8 mouse cellular contexts compared by ENCODE assay signal in genomic region chr3:96696766-96697732, GRCm38 (mm10). TPM values are rescaled to one million over a fixed set of nuclear protein-coding genes. Genes with fewer than 3 reads are reported as not detected.
A peak's percentile ranks its signal among the peaks of the same experiment; 100 is the strongest.
DNase-seq lines count a peak whose midpoint lies in the region; ATAC-seq and TF ChIP-seq lines count a peak whose summit lies in the region.

No protein-coding gene starts in this region.

- H3K4me2 ChIP-seq in forebrain, embryonic 16.5 days (ENCODE audit: low read length): peak overlapping the region; percentile 69
- H3K4me2 ChIP-seq in neural tube, embryonic 15.5 days: peak overlapping the region; percentile 70

- H3K4me3 ChIP-seq in G1E (ENCODE audit: low read depth, low read length): peak overlapping the region; percentile 85
- H3K4me3 ChIP-seq in forebrain, embryonic 16.5 days (replicated peaks; ENCODE audit: low read length): peak overlapping the region; percentile 95
- H3K4me3 ChIP-seq in layer of hippocampus, adult 2 months: peak overlapping the region; percentile 63
- H3K4me3 ChIP-seq in lung, adult 2 months (replicated peaks; ENCODE audit: extremely low read depth, low read depth, low read length): peak overlapping the region; percentile 99
- peak overlapping the region; percentile 78 for H3K4me3 ChIP-seq in neural tube, embryonic 15.5 days (replicated peaks)

- H3K27ac ChIP-seq in forebrain, embryonic 16.5 days (ENCODE audit: low read length): peak overlapping the region; percentile 90
- peak overlapping the region; percentile 95 for H3K27ac ChIP-seq in layer of hippocampus, adult 2 months
- H3K27ac ChIP-seq in neural tube, embryonic 15.5 days (replicated peaks): peak overlapping the region; percentile 90

- DNase-seq in G1E (ENCODE audit: low spot score): peak; percentile 97
- peak; percentile 89 to 91 for DNase-seq in cerebellum, adult 18-20 months
- DNase-seq in heart, postnatal 36 days: peak; percentile 92 to 94
- DNase-seq in layer of hippocampus, adult 2 months (ENCODE audit: low spot score in 2 of 2): peak; percentile 72 to 77
- peak; percentile 93 for DNase-seq in lung, adult 2 months
- peak; percentile 93 for DNase-seq in testis, postnatal 10 days (ENCODE audit: low spot score)

- peak; percentile 61 for ATAC-seq in G1E (ENCODE audit: extremely low read depth, insufficient number of reproducible peaks, low FRiP score, poor library complexity, severe bottlenecking)
- peak; percentile 90 for ATAC-seq in forebrain, embryonic 16.5 days
- ATAC-seq in neural tube, embryonic 15.5 days (ENCODE audit: low FRiP score): peak; percentile 94

- H3K4me1 ChIP-seq in G1E (ENCODE audit: insufficient read depth, low read depth, low read length): peaks cover 22% of the 10 kb centered on the region
- peaks cover 11% of the 10 kb centered on the region for H3K4me1 ChIP-seq in forebrain, embryonic 16.5 days (replicated peaks; ENCODE audit: control insufficient read depth, insufficient read depth, low read length)
- 0 out of 2 replicates have a peak, but pooled peaks cover 4% of the 10 kb centered on the region for H3K4me1 ChIP-seq in lung, adult 2 months (ENCODE audit: control insufficient read depth, insufficient read depth, low read length)
- H3K4me1 ChIP-seq in neural tube, embryonic 15.5 days: peaks cover 18% of the 10 kb centered on the region

- peak; percentile 61 for TF ChIP-seq POLR2A in lung, adult 2 months (IDR thresholded peaks at IDR 0.05; ENCODE audit: borderline replicate concordance, extremely low read depth, low read depth, low read length)

- under 1% methylated on average over 83 of the region's 85 CpGs for WGBS in forebrain, embryonic 16.5 days
- under 1% methylated on average over 83 of the region's 85 CpGs for WGBS in lung, adult 2 months
- WGBS in neural tube, embryonic 15.5 days: under 1% methylated on average over 74 of the region's 85 CpGs

- intact Hi-C loops in heart, postnatal 36 days (cut with DNase I): loop anchor here (2.0 kb wide), 1 partner anchor 30 kb away; the partner anchor contains the start of genes Polr3c and Rnf115

- H3K9ac ChIP-seq in forebrain, embryonic 16.5 days (replicated peaks; ENCODE audit: low read depth, low read length): peak overlapping the region; percentile 90
- H3K9ac ChIP-seq in neural tube, embryonic 15.5 days (replicated peaks): peak overlapping the region; percentile 71

- peaks cover 24% of the 10 kb centered on the region for H3K36me3 ChIP-seq in G1E (replicated peaks)
- no peaks in the 10 kb centered on the region for H3K36me3 ChIP-seq in forebrain, embryonic 16.5 days (ENCODE audit: control insufficient read depth, insufficient read depth)
- peaks cover 12% of the 10 kb centered on the region for H3K36me3 ChIP-seq in neural tube, embryonic 15.5 days

- H3K27me3 ChIP-seq in G1E (ENCODE audit: insufficient read depth, low read length): peaks cover 7% of the 10 kb centered on the region
- 0 out of 2 replicates have a peak, but pooled peaks cover 2% of the 10 kb centered on the region for H3K27me3 ChIP-seq in forebrain, embryonic 16.5 days (replicated peaks; ENCODE audit: control insufficient read depth, insufficient read depth, low read length)
- no peaks in the 10 kb centered on the region for H3K27me3 ChIP-seq in neural tube, embryonic 15.5 days (replicated peaks)

- no peak for TF ChIP-seq CTCF in G1E (IDR thresholded peaks at IDR 0.05; ENCODE audit: low read depth, low read length)
- no peak for TF ChIP-seq CTCF in layer of hippocampus, adult 2 months (conservative IDR thresholded peaks at IDR 0.05)
- no peak for TF ChIP-seq CTCF in lung, adult 2 months (IDR thresholded peaks at IDR 0.05; ENCODE audit: insufficient read depth, low read length)

- no peaks in the 10 kb centered on the region for H3K9me3 ChIP-seq in G1E (replicated peaks)
- no peaks in the 10 kb centered on the region for H3K9me3 ChIP-seq in forebrain, embryonic 16.5 days (ENCODE audit: control insufficient read depth, low read length)
- H3K9me3 ChIP-seq in neural tube, embryonic 15.5 days (replicated peaks): no peaks in the 10 kb centered on the region

RNA-seq across cellular contexts. Expression of gene Pias3, which starts 0.9 kb away (rescaled TPM):
- total RNA-seq in G1E (2014; fragmentation: Nextera tagmentation) (12.5 and 15.8 TPM in 2 replicates), G1E (2017) (5.5 and 7.3 TPM in 2 replicates)
- 10.6 and 12.1 TPM in 2 replicates for polyA plus RNA-seq in G1E (2012)
- 24.3 and 32.6 TPM in 2 replicates for polyA plus RNA-seq in forebrain, embryonic 16.5 days (2015; fragmentation: Nextera tagmentation; extraction: Ambion mirVana)
- 10 to 100 TPM; 16.5 to 17.1 TPM for total RNA-seq in heart, postnatal 36 days (2021)
- total RNA-seq in layer of hippocampus, adult 2 months (2021): 10 to 100 TPM; 32.5 to 44.4 TPM
- polyA plus RNA-seq in lung, adult 2 months (2012; rRNA removed): 39.3 and 44.1 TPM in 2 replicates
- 36.2 and 39.4 TPM in 2 replicates for polyA plus RNA-seq in neural tube, embryonic 15.5 days (2015; fragmentation: Nextera tagmentation; extraction: Ambion mirVana)

RNA-seq across cellular contexts. Expression of gene Nudt17, which starts 11.3 kb away (rescaled TPM):
- total RNA-seq in G1E (2014; fragmentation: Nextera tagmentation): 0.68 TPM in 1 of 2 replicates, not detected in the other
- 0.22 and 0.70 TPM in 2 replicates for total RNA-seq in G1E (2017)
- 0.66 and 0.83 TPM in 2 replicates for polyA plus RNA-seq in G1E (2012)
- polyA plus RNA-seq in forebrain, embryonic 16.5 days (2015; fragmentation: Nextera tagmentation; extraction: Ambion mirVana): 4.8 and 6.2 TPM in 2 replicates
- 1 to 10 TPM; 3.0 to 3.4 TPM for total RNA-seq in heart, postnatal 36 days (2021)
- total RNA-seq in layer of hippocampus, adult 2 months (2021): 10 to 100 TPM; 15.0 to 16.2 TPM
- polyA plus RNA-seq in lung, adult 2 months (2012; rRNA removed): 3.8 and 4.7 TPM in 2 replicates
- polyA plus RNA-seq in neural tube, embryonic 15.5 days (2015; fragmentation: Nextera tagmentation; extraction: Ambion mirVana): 20.0 and 24.7 TPM in 2 replicates

RNA-seq across cellular contexts. Expression of gene Ankrd35, which starts 27.1 kb away (rescaled TPM):
- not detected in 2 replicates for total RNA-seq in G1E (2014; fragmentation: Nextera tagmentation)
- total RNA-seq in G1E (2017): 0.06 TPM in 1 of 2 replicates, not detected in the other
- polyA plus RNA-seq in G1E (2012): not detected in 2 replicates
- 1.2 and 3.5 TPM in 2 replicates for polyA plus RNA-seq in forebrain, embryonic 16.5 days (2015; fragmentation: Nextera tagmentation; extraction: Ambion mirVana)
- 1 to 10 TPM in 1 of 2 experiments, under 1 TPM in 1; 0.78 to 1.7 TPM for total RNA-seq in heart, postnatal 36 days (2021)
- total RNA-seq in layer of hippocampus, adult 2 months (2021): 1 to 10 TPM; 6.3 to 6.7 TPM
- 1.4 and 3.6 TPM in 2 replicates for polyA plus RNA-seq in lung, adult 2 months (2012; rRNA removed)
- polyA plus RNA-seq in neural tube, embryonic 15.5 days (2015; fragmentation: Nextera tagmentation; extraction: Ambion mirVana): 2.3 and 2.4 TPM in 2 replicates

RNA-seq across cellular contexts. Expression of gene Polr3c, which starts 30.4 kb away (rescaled TPM):
- total RNA-seq in G1E (2014; fragmentation: Nextera tagmentation): 79.4 and 84.4 TPM in 2 replicates
- 19.2 and 27.9 TPM in 2 replicates for total RNA-seq in G1E (2017)
- 7.7 and 8.9 TPM in 2 replicates for polyA plus RNA-seq in G1E (2012)
- polyA plus RNA-seq in forebrain, embryonic 16.5 days (2015; fragmentation: Nextera tagmentation; extraction: Ambion mirVana): 32.2 and 33.9 TPM in 2 replicates
- 10 to 100 TPM; 24.4 to 26.4 TPM for total RNA-seq in heart, postnatal 36 days (2021)
- 10 to 100 TPM; 23.5 to 24.0 TPM for total RNA-seq in layer of hippocampus, adult 2 months (2021)
- 16.7 and 29.8 TPM in 2 replicates for polyA plus RNA-seq in lung, adult 2 months (2012; rRNA removed)
- polyA plus RNA-seq in neural tube, embryonic 15.5 days (2015; fragmentation: Nextera tagmentation; extraction: Ambion mirVana): 31.5 and 35.7 TPM in 2 replicates

RNA-seq across cellular contexts. Expression of gene Rnf115, which starts 30.4 kb away (rescaled TPM):
- total RNA-seq in G1E (2014; fragmentation: Nextera tagmentation) (63.7 and 83.0 TPM in 2 replicates), G1E (2017) (79.1 and 81.7 TPM in 2 replicates)
- polyA plus RNA-seq in G1E (2012): 21.2 and 26.4 TPM in 2 replicates
- 59.8 and 65.1 TPM in 2 replicates for polyA plus RNA-seq in forebrain, embryonic 16.5 days (2015; fragmentation: Nextera tagmentation; extraction: Ambion mirVana)
- total RNA-seq in heart, postnatal 36 days (2021): 10 to 100 TPM; 19.8 to 27.3 TPM
- total RNA-seq in layer of hippocampus, adult 2 months (2021): 10 to 100 TPM; 59.7 to 61.3 TPM
- 16.3 and 16.4 TPM in 2 replicates for polyA plus RNA-seq in lung, adult 2 months (2012; rRNA removed)
- polyA plus RNA-seq in neural tube, embryonic 15.5 days (2015; fragmentation: Nextera tagmentation; extraction: Ambion mirVana): 76.7 and 77.9 TPM in 2 replicates

Comparison
In these comparisons a context has a peak if more than half of its experiments do, and no peak if none do; other contexts are left out.
1. Peak in every context shown above with its lines: DNase-seq, ATAC-seq, H3K4me3 ChIP-seq and H3K27ac ChIP-seq.